Mouse (Mus musculus) thymus, postnatal 4 days (tissue): Measurements from ENCODE around the gene Mien1.

Experiments used
- DNase-seq: peaks from one replicate; pipeline ENCODE4 v3.0.0; 2021

Mien1 gene

DNA sequence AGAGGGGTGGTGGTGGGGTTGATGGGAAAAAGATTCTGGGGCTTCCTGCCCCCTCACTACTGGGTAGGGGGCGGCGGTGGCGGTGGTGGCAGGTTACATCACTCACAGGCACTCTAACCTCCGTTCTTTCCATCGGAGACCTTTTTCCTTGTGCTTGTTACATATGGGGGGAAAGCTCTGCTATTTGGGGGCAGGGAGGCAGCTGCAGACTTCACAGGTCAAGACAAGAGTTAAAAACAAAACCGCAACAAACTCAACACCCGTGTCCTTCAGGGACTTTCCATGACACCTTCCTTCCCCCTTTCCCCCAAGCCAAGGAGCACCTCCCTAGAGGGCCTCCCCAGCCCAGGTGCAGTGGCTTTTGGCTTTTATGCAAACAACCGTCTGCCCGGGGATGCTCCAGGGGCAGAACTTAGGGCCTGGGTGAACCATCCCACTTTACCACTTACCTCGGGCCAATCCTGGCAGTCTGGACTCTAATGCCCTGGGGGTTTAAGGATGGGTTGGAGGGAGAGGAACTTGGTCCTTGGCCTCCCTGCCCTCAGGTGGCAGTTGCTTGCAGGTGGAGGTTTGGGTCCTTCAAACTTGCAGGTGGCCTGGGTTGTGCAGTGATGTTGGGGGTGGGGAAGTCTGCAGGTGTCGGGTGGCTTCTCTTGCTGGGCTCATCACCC is 20.4 kb upstream of the Mien1 start:
- DNase-seq, result peak; percentile 80

DNA sequence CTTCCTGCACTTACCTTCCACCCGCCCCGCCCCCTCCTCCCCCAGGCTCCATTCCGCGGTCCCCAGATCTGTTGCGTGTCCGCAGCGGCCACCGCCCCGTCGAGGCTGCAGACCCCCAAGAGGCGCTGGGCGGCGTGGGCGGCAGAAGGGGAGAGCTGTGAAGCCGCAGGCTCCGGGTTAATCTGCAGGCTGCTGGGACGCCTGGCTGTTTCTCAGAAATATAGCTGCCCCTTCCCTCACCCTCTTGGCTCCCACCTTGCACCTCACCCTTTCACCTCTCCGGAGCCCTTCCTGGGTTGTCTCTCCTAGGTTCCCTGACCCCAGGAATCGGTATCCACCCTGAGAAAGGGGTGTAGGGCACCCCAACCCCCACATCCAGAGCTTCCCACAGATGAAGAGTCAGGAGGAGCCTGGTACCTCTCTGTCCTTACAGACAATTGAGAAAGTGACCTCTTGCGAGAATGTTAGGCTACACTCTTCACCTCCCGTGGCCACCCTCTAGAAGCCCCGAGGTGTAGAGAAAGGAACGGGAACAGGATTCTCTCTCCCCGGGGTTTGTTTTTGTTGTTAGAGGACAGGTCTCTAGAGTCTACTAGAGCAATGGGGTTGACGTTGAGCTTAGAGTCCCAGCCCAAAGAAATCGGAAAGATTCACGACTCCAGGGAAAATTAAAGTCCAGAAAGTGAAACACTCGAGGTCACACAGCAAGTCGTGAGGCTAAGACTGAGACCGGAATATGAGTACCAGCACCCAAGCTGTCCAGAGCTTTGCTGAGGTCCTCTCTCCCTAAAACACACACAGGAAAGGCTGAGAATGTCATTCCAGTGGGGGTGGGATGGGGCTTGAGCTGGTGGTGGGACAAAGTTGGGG is 19.6 kb upstream of the Mien1 start:
- DNase-seq, result no peak

DNA sequence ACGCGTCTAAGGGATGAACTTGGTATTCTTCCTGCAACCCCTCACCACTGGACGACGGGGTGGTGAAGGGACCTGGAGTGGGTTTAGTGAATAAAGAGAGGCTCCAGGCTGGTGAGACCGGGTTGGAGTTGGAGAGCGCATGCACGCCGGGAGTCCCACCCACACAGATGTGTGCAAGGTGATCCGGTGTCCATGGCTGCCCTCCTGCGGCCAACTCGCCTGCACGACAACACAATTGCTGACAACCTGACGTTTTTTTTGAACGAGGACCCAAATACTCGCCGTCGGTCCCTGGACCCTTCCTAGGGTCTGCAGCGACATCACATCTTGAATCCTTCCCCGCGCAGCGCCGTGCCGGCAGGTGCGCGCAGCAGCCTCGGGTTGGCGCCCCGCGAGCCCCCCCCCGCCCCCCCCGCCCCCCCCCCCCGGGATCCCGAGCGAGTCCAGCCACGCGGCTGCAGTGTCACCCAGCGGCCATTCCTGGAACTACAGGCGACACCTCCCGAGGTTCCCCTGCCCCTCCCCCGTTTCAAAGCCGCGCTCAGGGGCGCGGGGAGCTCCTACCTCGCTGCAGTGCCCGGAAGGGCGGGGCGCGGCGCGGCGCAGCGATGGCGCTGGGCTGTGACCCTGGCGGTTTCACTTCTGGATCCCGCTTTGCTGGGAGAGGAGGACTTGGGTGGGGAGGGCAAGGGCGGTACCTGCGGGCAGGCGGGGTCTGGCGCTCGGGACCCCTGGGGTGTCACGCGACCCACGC is 18.8 kb upstream of the Mien1 start:
- peak; percentile 100 for DNase-seq

- DNase-seq, result peak; percentile 39
Measured at GRCm38 (mm10) chr11:98456945-98457344, 18.2 kb upstream of the Mien1 start.

GRCm38 (mm10) chr11:98456545-98456944 is 17.8 kb upstream of the Mien1 start:
- no peak for DNase-seq

DNA sequence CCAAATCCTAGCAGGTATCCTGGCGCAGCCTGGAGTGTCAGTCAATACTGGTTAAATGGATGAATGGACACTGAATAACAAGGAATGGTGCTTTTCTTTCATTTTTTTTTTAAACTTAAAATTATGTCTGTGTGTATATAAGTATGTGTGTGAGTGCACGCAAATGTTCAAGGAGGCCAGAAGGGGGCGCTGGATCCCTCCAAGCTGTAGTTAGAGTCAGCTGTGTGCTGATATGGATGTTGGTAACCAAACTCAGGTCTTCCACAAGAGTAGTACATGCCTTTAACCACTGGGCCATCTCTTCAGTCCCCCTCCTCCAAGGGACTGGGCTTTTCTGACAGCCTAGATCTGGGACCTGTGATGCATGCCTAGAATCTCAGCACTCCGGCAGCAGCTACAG is 16.7 kb upstream of the Mien1 start:
- DNase-seq, result peak; percentile 80

- peak; percentile 32 for DNase-seq
Measured at GRCm38 (mm10) chr11:98449921-98450771, 11.4 kb upstream of the Mien1 start.

GRCm38 (mm10) chr11:98449419-98449818 is 10.6 kb upstream of the Mien1 start:
- peak; percentile 28 for DNase-seq

- DNase-seq, result peak; percentile 34
Measured at GRCm38 (mm10) chr11:98448191-98448790, 9.5 kb upstream of the Mien1 start.

DNA sequence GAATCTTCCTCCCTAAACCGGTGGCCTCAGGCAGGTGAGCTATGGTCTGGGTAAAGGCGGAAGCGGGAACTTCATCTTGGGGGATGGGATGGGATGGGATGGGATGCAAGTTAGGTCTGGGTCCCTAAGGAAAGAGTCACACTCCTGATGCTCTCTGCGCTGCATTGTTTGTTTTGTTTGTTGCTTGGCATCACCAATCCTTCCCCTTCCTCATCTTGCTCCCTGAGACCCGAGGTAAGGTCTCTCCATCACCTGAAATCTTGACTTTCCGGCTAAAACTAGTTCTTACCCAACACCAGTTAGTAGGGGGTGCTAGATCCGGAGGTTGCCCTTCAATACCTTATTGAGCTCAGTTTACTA is 8.7 kb upstream of the Mien1 start:
- DNase-seq, result no peak

DNA sequence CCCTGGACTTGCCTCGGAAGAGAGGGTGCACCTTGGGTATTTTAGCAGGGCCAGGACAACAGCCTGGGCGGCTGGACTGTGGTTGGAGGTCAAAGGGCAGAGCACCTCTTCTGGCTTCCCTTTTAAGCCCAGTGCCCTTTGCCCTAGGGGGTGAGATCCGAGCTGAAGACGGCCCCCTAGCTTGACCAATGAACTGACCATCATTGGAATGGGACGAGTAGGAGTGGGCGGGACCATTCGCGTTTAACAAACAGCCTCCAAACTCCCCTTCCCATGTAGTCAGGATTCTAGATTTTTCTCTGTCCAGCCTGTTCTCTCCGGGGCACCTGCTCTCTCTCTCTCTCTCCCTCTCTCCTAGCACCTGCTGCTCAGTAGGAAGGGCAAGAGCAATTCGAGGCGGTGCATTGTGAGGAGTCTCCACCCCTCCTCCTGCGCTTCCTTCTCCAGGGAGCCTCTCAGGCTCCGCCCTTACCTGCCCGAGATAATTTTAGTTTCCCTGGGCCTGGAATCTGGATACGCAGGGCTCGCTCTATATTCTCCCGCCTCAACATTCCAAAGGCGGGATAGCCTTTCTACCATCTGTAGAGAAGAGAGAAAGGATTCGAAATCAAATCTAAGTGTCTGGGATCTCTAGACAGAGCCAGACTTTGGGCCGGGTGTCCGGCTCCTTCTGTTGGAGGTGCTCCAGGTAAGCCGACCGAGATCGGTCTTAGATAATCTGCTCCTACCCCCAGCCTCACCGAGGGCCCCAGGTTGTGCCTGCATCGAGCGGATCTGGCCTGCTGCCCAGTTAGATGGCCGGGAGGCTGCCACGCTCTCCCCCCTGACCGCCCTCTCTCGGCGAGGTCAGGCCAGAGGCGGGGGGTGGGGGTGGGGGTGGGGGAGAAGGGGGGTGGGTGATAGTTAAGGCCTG is 8.0 kb upstream of the Mien1 start:
- peak; percentile 32 for DNase-seq

DNA sequence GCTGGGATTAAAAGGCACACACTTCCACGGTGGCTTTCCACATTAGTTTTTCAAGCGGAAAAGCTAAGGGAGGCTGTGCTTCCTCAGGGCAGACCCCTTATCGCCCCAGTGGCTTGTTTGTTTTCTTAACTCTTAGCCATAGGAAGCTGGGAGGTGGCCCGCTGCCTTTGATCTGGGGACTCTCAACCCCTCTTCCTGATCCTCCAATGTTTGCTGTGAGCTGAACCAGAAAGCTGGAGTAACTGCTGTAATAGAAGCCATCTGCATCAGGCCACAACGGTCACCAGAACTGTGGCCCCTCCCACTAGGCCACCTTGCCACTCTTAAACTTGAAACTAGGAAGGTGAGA is 7.4 kb upstream of the Mien1 start, which contains the start of gene Grb7:
Grb7 (plus strand) TSS at position 182 of the 349 bp plus-strand sequence.
- DNase-seq, result peak; percentile 27

DNA sequence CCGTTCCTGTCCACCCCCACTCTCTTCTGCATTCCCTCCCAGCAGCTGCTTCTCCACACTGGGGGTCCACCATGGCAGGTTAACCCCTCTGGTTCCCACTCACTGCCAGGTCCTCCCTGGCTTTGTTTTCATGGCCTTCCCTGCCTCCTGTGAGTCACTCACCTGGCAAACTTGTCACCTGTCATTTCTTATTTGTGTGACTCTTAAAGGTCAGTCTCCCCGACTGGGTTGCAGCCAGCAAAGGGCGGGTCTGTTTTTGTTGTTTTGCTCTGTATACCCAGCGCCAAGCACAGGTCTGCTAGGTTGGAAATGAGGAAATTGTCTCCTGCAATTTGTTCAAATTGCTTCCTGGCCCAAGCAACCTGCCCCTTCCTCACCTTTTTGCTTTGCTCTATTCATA is 6.9 kb upstream of the Mien1 start:
- no peak for DNase-seq

DNA sequence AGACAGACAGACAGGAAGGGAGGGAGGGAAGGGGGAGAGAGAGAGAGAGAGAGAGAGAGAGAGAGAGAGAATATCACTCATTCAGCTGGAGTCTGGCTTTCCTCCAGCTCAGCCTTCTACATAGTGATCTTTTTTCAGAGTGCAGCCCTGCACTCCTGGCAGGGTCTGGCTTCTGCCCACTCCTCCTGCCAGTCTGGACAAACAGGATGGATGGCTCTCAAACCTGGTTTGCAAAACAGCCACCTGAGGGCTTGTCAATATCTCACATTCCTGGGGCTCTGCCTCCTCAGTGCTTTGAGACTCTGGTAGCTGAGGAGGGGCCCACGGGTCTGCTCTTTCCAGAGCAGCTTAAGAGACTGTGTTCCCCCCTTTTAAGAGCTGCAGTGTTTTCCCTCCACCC is 6.4 kb upstream of the Mien1 start:
- no peak for DNase-seq

GRCm38 (mm10) chr11:98443688-98444087 is 4.9 kb upstream of the Mien1 start:
- DNase-seq, result no peak

DNA sequence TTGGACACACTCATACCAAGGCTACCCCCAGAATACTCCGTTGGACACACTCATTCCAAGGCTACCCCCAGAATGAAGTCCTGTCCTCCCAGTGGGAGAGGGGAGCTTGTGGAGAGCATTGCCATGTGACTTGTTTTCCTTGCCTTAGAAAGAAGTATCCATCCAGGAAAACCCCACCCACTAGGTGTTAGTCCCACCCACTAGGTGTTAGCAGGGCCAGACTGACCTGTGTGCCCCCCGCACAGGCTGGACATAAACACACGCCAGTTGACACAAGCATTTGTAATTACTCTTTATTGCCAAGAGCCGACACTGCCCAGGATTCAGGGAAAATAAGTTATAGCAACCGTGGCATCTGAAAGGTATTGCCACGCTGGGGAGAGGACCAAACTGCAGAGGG is 1.4 kb downstream of the Mien1 start:
- DNase-seq, result no peak

DNA sequence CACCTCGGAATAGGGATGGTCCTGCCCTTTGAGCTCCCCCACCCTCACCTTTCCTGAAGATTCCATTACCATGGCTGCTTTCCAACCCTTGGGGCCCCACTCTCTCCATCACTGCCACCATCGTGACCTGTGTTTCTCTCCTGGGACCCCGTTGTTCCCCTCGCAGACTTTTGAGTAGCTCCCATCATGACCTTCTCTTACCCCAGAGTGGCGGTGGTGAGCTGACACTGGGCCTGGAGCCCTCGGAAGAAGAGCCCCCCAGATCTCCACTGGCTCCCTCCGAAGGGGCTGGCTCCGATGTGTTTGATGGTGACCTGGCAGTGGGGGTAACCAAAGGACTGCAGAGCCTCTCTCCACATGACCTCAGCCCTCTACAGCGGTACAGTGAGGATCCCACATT is 3.1 kb downstream of the Mien1 start:
- DNase-seq, result no peak

DNA sequence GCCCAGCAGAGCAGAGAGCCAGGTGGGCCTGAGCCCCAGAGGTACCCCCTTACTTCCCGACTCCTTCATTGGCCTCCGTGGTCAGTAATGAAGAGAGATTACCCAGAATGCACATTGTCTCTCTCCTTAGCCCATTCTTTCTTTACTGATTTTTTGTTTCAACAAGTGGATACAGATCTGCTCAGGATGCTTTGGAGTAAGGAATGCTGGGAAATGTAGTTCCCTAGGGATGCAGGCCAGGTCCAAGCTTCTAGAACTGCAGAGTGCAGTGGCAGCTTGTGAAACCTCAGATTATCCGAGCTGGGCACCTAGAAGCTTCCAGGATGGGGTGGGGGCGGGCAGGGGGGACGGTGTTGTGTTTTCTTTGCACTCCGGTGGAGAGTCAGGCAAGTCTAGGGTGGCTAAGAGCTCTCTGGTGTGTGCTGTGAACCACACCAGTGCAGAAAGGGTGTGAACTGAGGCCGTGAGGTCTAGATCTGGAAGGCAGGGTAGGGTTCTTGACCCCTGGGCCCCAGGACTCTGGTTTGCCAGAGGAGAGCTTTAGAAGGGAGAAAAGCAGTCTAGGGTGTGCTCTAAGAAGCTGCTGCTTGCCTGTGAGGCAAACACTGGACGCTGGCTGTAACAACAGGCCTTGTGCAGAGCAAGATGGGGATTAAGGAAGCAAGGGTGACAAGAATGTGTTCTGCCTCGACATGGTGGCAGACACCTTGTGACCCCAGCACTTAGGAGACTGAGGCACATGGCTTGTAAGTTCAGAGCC is 6.9 kb downstream of the Mien1 start:
- DNase-seq, result no peak

- no peak for DNase-seq
Measured at GRCm38 (mm10) chr11:98428436-98428835, 10.4 kb downstream of the Mien1 start.

- DNase-seq, result no peak
Measured at GRCm38 (mm10) chr11:98426592-98426991, 12.2 kb downstream of the Mien1 start.
